Mouse (Mus musculus) bone marrow, adult 2 months (tissue): ENCODE measurements around the gene Corin.

ENCODE experiments used
- CTCF ChIP-seq: fragments of 200-500 bp; IDR thresholded peaks from 2 replicates; pipeline ENCODE4 v1.5.1; 2011; ENCODE audit warnings: low read length, control low read depth; ENCODE audit not compliant: control insufficient read depth, insufficient read depth
- POLR2A ChIP-seq: fragments of 200-500 bp; IDR thresholded peaks from 2 replicates; pipeline ENCODE4 v1.6.1; 2011; ENCODE audit warnings: low read depth, mild to moderate bottlenecking, control low read depth, low read length, borderline replicate concordance; ENCODE audit not compliant: control insufficient read depth

- TF ChIP-seq CTCF (no peak), POLR2A (no peak)
These were observed 136.3 kb downstream of the Corin start for GRCm38 (mm10) chr5:72368004-72368403.
